Mouse (Mus musculus) embryo, embryonic 9.5 days (tissue): ENCODE data around the gene Cd9.

Source experiments
- DNase-seq: peaks from one replicate; pipeline ENCODE4 v3.0.0-alpha.2; 2017; ENCODE audit errors: extremely low spot score

The Cd9 gene

GRCm38 (mm10) chr6:125494092-125494871, at the start of gene Cd9:
Gene Cd9, minus strand, starts transcription at chr6:125494791.
- peak; percentile 83 for DNase-seq

- DNase-seq = no peak
Observed at GRCm38 (mm10) chr6:125541296-125541695, 46.7 kb upstream of the Cd9 start.

GRCm38 (mm10) chr6:125540826-125541225, 46.2 kb upstream of the Cd9 start:
- no peak for DNase-seq

GRCm38 (mm10) chr6:125540199-125540598, 45.6 kb upstream of the Cd9 start:
- DNase-seq = no peak

GRCm38 (mm10) chr6:125539423-125539822, 44.8 kb upstream of the Cd9 start:
- no peak for DNase-seq

- no peak for DNase-seq
Observed at GRCm38 (mm10) chr6:125538469-125538868, 43.9 kb upstream of the Cd9 start.

GRCm38 (mm10) chr6:125534990-125535389, 40.4 kb upstream of the Cd9 start:
- no peak for DNase-seq

- no peak for DNase-seq
Observed at GRCm38 (mm10) chr6:125533104-125533650, 38.6 kb upstream of the Cd9 start.

GRCm38 (mm10) chr6:125529479-125529878, 34.9 kb upstream of the Cd9 start:
- no peak for DNase-seq

GRCm38 (mm10) chr6:125528614-125529200, 34.1 kb upstream of the Cd9 start:
- DNase-seq = no peak

- no peak for DNase-seq
Observed at GRCm38 (mm10) chr6:125526066-125526465, 31.5 kb upstream of the Cd9 start.

- DNase-seq = no peak
Observed at GRCm38 (mm10) chr6:125524027-125524426, 29.4 kb upstream of the Cd9 start.

GRCm38 (mm10) chr6:125521558-125522193, 27.1 kb upstream of the Cd9 start:
- DNase-seq = no peak

- no peak for DNase-seq
Observed at GRCm38 (mm10) chr6:125515503-125516315, 21.1 kb upstream of the Cd9 start.

- no peak for DNase-seq
Observed at GRCm38 (mm10) chr6:125512950-125513596, 18.5 kb upstream of the Cd9 start.

- no peak for DNase-seq
Observed at GRCm38 (mm10) chr6:125511196-125511595, 16.6 kb upstream of the Cd9 start.

GRCm38 (mm10) chr6:125510645-125511044, 16.1 kb upstream of the Cd9 start:
- DNase-seq = no peak

- no peak for DNase-seq
Observed at GRCm38 (mm10) chr6:125509783-125510182, 15.2 kb upstream of the Cd9 start.

GRCm38 (mm10) chr6:125506427-125506826, 11.8 kb upstream of the Cd9 start:
- no peak for DNase-seq

GRCm38 (mm10) chr6:125504622-125505355, 10.2 kb upstream of the Cd9 start:
- DNase-seq = no peak
